Mouse (Mus musculus): ENCODE data around the gene Smim17. TPM values are rescaled to one million over a fixed set of nuclear protein-coding genes. Genes with fewer than 3 reads are reported as not detected.

The Smim17 gene
- polyA plus RNA-seq (2017; shearing (Covaris generic)): not detected

DNA sequence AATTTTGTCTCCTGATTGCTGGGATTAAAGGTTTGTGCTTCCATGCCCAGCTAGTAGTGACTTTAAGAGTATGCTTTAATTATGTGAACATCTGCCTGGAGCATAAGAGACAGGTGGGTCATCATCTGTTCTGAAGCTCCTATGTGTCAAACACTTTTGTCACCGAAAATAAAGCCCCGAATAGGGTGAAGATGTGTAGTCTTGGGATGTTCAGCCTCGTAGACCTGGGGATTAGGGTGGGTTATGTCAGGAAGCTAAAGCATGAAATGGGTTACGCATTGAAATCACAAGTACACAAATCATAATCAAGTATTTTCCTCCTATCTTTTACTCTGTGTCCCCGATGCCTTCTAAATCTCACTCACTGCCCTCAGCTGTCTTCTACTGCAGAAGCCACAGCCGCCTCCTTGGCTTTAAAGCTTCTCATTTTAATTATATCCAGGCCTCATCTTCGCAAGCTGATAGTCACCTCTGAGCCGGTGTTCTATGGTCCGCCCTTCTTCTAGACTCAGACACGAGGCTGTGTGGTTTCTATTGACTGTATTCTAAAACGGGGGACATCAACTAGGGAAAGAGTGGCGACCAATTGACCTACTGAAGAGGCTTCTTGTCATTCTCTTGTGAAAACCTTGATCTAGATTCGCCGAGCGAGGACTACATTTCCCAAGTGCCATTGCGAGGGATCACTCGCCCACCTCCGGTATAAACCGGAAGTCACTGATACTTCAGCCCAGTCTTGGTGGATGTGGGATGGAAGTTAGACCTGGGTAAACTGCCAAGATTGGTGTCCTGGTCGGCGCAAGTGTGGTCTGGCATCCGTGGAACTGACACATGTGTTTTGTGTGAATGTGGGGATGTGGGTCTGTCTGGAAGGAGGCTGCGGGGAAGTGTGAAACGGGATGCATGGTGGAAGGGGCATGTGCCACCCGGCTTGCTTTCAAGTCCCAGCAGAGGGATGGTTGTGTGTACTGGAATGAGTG lies at the start of gene Smim17:
Gene Smim17, plus strand, starts transcription at position 720 of the 980 bp plus-strand sequence.

GRCm38 (mm10) chr7:6363047-6363488 lies 35.4 kb upstream of the Smim17 start, which contains the start of gene Zfp78:
Gene Zfp78, plus strand, starts transcription at chr7:6363280.

DNA sequence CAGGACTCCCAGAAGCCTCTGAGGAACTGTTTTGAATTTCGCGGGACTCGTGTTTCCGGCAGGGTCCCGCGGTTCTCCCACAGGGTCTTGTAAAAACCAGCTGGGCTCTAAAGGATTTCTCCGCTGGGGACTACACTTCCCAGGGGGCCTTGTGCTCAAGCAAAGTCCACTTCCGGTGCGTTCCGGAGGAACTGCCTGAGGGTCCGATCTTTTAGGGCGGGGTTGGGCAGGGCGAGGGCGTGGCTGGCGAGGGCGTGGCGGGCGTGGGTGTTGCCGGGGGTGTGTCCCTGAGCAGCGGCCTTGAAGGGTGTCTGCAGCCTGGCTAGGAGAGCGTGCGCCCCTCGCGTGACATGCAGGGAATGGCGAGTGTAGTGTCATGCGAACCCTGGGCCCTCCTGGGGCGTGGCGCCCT lies 15.5 kb upstream of the Smim17 start, which contains the start of gene Zfp28:
Gene Zfp28, plus strand, starts transcription at position 252 of the 412 bp plus-strand sequence.

GRCm38 (mm10) chr7:6410043-6410442 lies 11.5 kb downstream of the Smim17 start, which contains the start of gene Gm20715:
Gene Gm20715, plus strand, starts transcription at chr7:6410277.

GRCm38 (mm10) chr7:6438388-6438787 lies 39.9 kb downstream of the Smim17 start, which contains the start of gene Olfr1344:
Gene Olfr1344, plus strand, starts transcription at chr7:6438688.

DNA sequence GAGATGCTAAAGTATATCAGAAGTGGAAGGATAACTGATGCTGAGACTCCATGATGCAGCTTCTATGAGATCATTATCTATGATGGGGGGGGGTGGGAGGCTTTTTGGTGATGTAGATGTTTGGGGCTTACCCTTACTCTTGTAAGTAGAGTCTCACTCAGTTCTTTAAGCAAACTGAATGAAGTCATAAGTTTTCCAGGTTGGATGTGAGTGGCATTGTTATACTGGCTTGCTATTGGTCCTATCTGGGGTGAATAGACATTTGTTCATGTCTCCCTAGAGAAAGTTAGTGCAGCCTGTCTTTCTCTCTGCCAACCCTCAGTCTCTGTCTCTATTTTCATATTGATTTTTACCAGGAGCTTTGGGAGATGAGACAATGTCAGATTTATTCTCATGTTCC lies 57.4 kb downstream of the Smim17 start, which contains the start of gene Olfr1336:
Gene Olfr1336, plus strand, starts transcription at position 301 of the 400 bp plus-strand sequence.

GRCm38 (mm10) chr7:6466951-6467350 lies 68.4 kb downstream of the Smim17 start, which contains the start of gene Olfr1346:
Gene Olfr1346, plus strand, starts transcription at chr7:6467101.

Other genes with a start within 250 kb of the Smim17 start
- gene Zfp787, start 242.7 kb upstream of the Smim17 start, polyA plus RNA-seq (2017; shearing (Covaris generic)): 32.6 TPM
- gene Zfp444, start 226.5 kb upstream of the Smim17 start, polyA plus RNA-seq (2017; shearing (Covaris generic)): 24.7 TPM
- gene Galp, start 201.6 kb upstream of the Smim17 start, polyA plus RNA-seq (2017; shearing (Covaris generic)): not detected
- not detected for gene Zscan5b, start 176.4 kb upstream of the Smim17 start, polyA plus RNA-seq (2017; shearing (Covaris generic))
- not detected for gene Epp13, start 146.0 kb upstream of the Smim17 start, polyA plus RNA-seq (2017; shearing (Covaris generic))
- 4.7 TPM for gene Zfp667, start 112.1 kb upstream of the Smim17 start, polyA plus RNA-seq (2017; shearing (Covaris generic))
- gene Zfp583, start 67.4 kb upstream of the Smim17 start, polyA plus RNA-seq (2017; shearing (Covaris generic)): 0.31 TPM
- 0.24 TPM for gene Gm3854, start 55.0 kb upstream of the Smim17 start, polyA plus RNA-seq (2017; shearing (Covaris generic))
- 2.4 TPM for gene Zfp78, start 35.4 kb upstream of the Smim17 start, polyA plus RNA-seq (2017; shearing (Covaris generic))
- 9.6 TPM for gene Zfp28, start 15.4 kb upstream of the Smim17 start, polyA plus RNA-seq (2017; shearing (Covaris generic))
- gene Gm20715, start 11.6 kb downstream of the Smim17 start, polyA plus RNA-seq (2017; shearing (Covaris generic)): not detected
- not detected for gene Olfr1344, start 40.0 kb downstream of the Smim17 start, polyA plus RNA-seq (2017; shearing (Covaris generic))
- 0.09 TPM for gene Olfr1336, start 57.5 kb downstream of the Smim17 start, polyA plus RNA-seq (2017; shearing (Covaris generic))
- gene Olfr1346, start 68.4 kb downstream of the Smim17 start, polyA plus RNA-seq (2017; shearing (Covaris generic)): not detected
- gene Olfr5, start 88.2 kb downstream of the Smim17 start, polyA plus RNA-seq (2017; shearing (Covaris generic)): not detected
- gene Olfr1347, start 101.0 kb downstream of the Smim17 start, polyA plus RNA-seq (2017; shearing (Covaris generic)): not detected
- gene Olfr1348, start 110.0 kb downstream of the Smim17 start, polyA plus RNA-seq (2017; shearing (Covaris generic)): not detected
- not detected for gene Olfr1349, start 124.2 kb downstream of the Smim17 start, polyA plus RNA-seq (2017; shearing (Covaris generic))
- gene Olfr1350, start 166.1 kb downstream of the Smim17 start, polyA plus RNA-seq (2017; shearing (Covaris generic)): not detected

Data from effector memory CD4-positive, alpha-beta T cell, adult 5 months (primary cell).